Mouse (Mus musculus) heart, adult 2 months (tissue): ENCODE data around the gene Robo2. TPM values are rescaled to one million over a fixed set of nuclear protein-coding genes. Genes with fewer than 3 reads are reported as not detected.

ENCODE experiments used
- DNase-seq, 2 experiments: peaks; one replicate each; pipeline ENCODE4 v3.0.0; 2021
- H3K27ac ChIP-seq: fragments of 200-600 bp; 2 replicates; pipeline ENCODE4 v1.8.1; 2022
- H3K27me3 ChIP-seq: fragments of 200-500 bp; 2 replicates; pipeline ENCODE4 v1.6.1; 2012; ENCODE audit warnings: mild to moderate bottlenecking, low read length, inconsistent platforms, mixed read lengths; ENCODE audit not compliant: control insufficient read depth, insufficient read depth
- H3K36me3 ChIP-seq: fragments of 200-500 bp; 2 replicates; pipeline ENCODE4 v1.6.1; 2012; ENCODE audit warnings: low read length, inconsistent platforms; ENCODE audit not compliant: control insufficient read depth, insufficient read depth
- H3K4me1 ChIP-seq: fragments of 200-500 bp; 2 replicates; pipeline ENCODE4 v1.6.1; 2011; ENCODE audit warnings: low read length; ENCODE audit not compliant: control insufficient read depth, insufficient read depth
- H3K4me3 ChIP-seq: fragments of 200-600 bp; 2 replicates; pipeline ENCODE4 v1.8.1; 2022
- H3K79me2 ChIP-seq: fragments of 200-500 bp; replicated peaks from 2 replicates; pipeline ENCODE4 v1.6.1; 2012; ENCODE audit warnings: mild to moderate bottlenecking, inconsistent platforms, low read length, moderate library complexity, mixed read lengths; ENCODE audit not compliant: control insufficient read depth, insufficient read depth
- H3K9ac ChIP-seq: fragments of 200-500 bp; 2 replicates; pipeline ENCODE4 v1.6.1; 2012; ENCODE audit warnings: low read depth, mild to moderate bottlenecking, control low read depth, inconsistent platforms, low read length, mixed read lengths
- CTCF ChIP-seq: fragments of 200-600 bp; IDR thresholded peaks from 2 replicates; pipeline ENCODE4 v1.8.1; 2022; ENCODE audit warnings: antibody characterized with exemption, mild to moderate bottlenecking, moderate library complexity
- EP300 ChIP-seq: fragments of 200-500 bp; IDR thresholded peaks from 2 replicates; pipeline ENCODE4 v1.6.1; 2011; ENCODE audit warnings: low read depth, low read length, control low read depth; ENCODE audit not compliant: insufficient read depth
- POLR2A ChIP-seq: fragments of 200-500 bp; IDR thresholded peaks from 2 replicates; pipeline ENCODE4 v1.6.1; 2011; ENCODE audit warnings: mild to moderate bottlenecking, low read depth, low read length, control low read depth; ENCODE audit not compliant: insufficient read depth
- WGBS: fragments of 180-500 bp; shearing (Covaris S2); methylation state at CpG from one replicate; pipeline ENCODE4 v1.1.7; 2018; 5-methylcytosine and 5-hydroxymethylcytosine counted together
- intact Hi-C: fragments of 180-260 bp; cut with DNase I; formaldehyde crosslinking; loops from one replicate; pipeline ENCODE4 v1.15.1; 2025
- microRNA-seq, 2 experiments: library from miRNA; unstranded; fragments of <30 nt; microRNA quantifications; one replicate each; pipeline ENCODE4 v1.2.0; 2021
- polyA plus RNA-seq: library from polyadenylated mRNA; depleted of rRNA; stranded (reverse); fragments of >200 nt; gene quantifications from 2 replicates; pipeline ENCODE4 v1.2.3, GENCODE M21; 2012
- total RNA-seq, 2 experiments: library from RNA; stranded (reverse); gene quantifications; 2 replicates each; pipeline ENCODE4 v1.2.3; 2021

The Robo2 gene
- total and polyA plus RNA-seq, 3 experiments, result 0.39 to 1.0 (median 0.70) TPM

- Histone ChIP-seq H3K4me3 (no peak overlapping the region), H3K27me3 (no peaks in the 10 kb centered on the region), H3K79me2 (no peaks in the 10 kb centered on the region), H3K27ac (no peak overlapping the region), H3K36me3 (no peaks in the 10 kb centered on the region), H3K4me1 (no peaks in the 10 kb centered on the region), H3K9ac (no peak overlapping the region)
- 73% methylated on average over 7 of the region's 7 CpGs for WGBS
- no peak for TF ChIP-seq EP300
- TF ChIP-seq POLR2A, result no peak
- TF ChIP-seq CTCF, result no peak
- DNase-seq, result no peak
- intact Hi-C loops, result no loop called here
Observed at GRCm38 (mm10) chr16:73869527-73870212, 542.0 kb downstream of the Robo2 start.

DNA sequence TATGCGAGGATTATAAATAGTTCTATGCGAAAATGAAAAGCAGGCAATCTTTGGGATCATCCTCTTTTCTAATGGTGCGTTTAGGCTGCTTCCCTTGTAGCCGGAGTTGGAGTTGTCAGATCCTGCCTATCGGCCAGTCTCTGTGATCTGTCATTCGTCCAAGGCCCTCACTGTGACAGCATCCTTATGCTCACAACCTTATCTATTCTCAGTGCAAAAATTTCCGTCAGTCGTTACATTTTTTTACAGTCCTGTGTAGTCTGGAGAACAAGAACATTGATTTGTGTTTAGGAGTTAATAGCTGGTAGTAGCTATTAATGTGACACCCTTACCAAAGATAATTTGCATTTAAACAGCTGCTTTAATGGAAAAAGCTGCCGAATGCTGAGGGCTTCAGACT is 547.0 kb downstream of the Robo2 start:
- H3K27me3 ChIP-seq, result no peaks in the 10 kb centered on the region
- intact Hi-C loops, result no loop called here
- 23% methylated on average over 9 of the region's 9 CpGs for WGBS
- H3K36me3 ChIP-seq, result no peaks in the 10 kb centered on the region
- DNase-seq, result no peak
- peak overlapping the region; percentile 11; the same call in 1 of the 2 replicates for H3K27ac ChIP-seq
- no peak overlapping the region for H3K9ac ChIP-seq
- no peak overlapping the region for H3K4me3 ChIP-seq
- H3K79me2 ChIP-seq, result no peaks in the 10 kb centered on the region
- H3K4me1 ChIP-seq, result peaks cover 1% of the 10 kb centered on the region; the same call in 1 of the 2 replicates
- TF ChIP-seq POLR2A, result no peak
- no peak for TF ChIP-seq CTCF
- TF ChIP-seq EP300, result no peak

- intact Hi-C loops, result no loop called here
- H3K4me3 ChIP-seq, result no peak overlapping the region
- H3K9ac ChIP-seq, result no peak overlapping the region
Observed at GRCm38 (mm10) chr16:73863748-73864147, 547.9 kb downstream of the Robo2 start.

DNA sequence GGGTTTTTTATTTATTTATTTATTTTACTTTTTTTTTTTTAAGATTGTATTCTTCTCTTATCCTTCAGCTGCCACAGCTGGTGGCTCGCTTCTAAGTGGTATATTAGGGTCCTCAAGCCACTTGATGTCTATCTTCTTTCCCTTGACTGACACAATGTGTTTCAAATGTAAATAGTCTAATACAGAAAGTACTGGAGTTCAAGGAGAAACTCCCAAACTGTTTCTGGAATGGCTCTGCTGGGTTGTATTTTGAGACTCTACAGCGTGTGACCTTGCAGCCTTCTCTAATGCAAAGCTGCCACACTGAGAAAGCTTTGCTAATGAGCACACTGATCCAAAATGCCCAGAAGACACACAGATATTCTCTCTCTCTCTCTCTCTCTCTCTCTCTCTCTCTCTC is 552.9 kb downstream of the Robo2 start:
- Histone ChIP-seq H3K36me3 (no peaks in the 10 kb centered on the region), H3K9ac (no peak overlapping the region), H3K27ac (no peak overlapping the region), H3K4me1 (no peaks in the 10 kb centered on the region), H3K27me3 (no peaks in the 10 kb centered on the region), H3K79me2 (no peaks in the 10 kb centered on the region), H3K4me3 (no peak overlapping the region)
- DNase-seq, result no peak
- intact Hi-C loops, result no loop called here
- 92% methylated on average over 2 of the region's 2 CpGs for WGBS
- TF ChIP-seq POLR2A (no peak), CTCF (no peak), EP300 (no peak)

More at GRCm38 (mm10) chr16:73863748-73864147, 547.9 kb downstream of the Robo2 start:
- WGBS, result 9% methylated on average over 3 of the region's 3 CpGs
- TF ChIP-seq CTCF, result peak; percentile 8; the same call in 1 of the 2 replicates
- 0 out of 2 replicates have a peak, but pooled peaks have one; percentile 20 for TF ChIP-seq EP300
- TF ChIP-seq POLR2A, result no peak
- Histone ChIP-seq H3K79me2 (no peaks in the 10 kb centered on the region), H3K27ac (no peak overlapping the region), H3K4me1 (peaks cover 1% of the 10 kb centered on the region; the same call in 1 of the 2 replicates), H3K36me3 (no peaks in the 10 kb centered on the region), H3K27me3 (no peaks in the 10 kb centered on the region)
- peak; percentile 18 for DNase-seq

- Histone ChIP-seq H3K27me3 (no peaks in the 10 kb centered on the region), H3K36me3 (no peaks in the 10 kb centered on the region), H3K79me2 (no peaks in the 10 kb centered on the region), H3K4me3 (no peak overlapping the region), H3K9ac (no peak overlapping the region), H3K27ac (no peak overlapping the region), H3K4me1 (no peaks in the 10 kb centered on the region)
- WGBS, result 72% methylated on average over 3 of the region's 3 CpGs
- TF ChIP-seq POLR2A (no peak), CTCF (no peak), EP300 (no peak)
- DNase-seq, result no peak
- intact Hi-C loops, result no loop called here
Observed at GRCm38 (mm10) chr16:73855821-73856220, 555.8 kb downstream of the Robo2 start.

Small RNAs within 50 kb of the gene (microRNA-seq; reads per million reads assigned to microRNA genes)
- 0 reads per million in 2 experiments for gene Gm24272
- 0 reads per million in 2 experiments for gene Mir691
